Mouse (Mus musculus) stomach, embryonic 14.5 days (tissue): ENCODE measurements around the gene Tent4a. TPM values are rescaled to one million over a fixed set of nuclear protein-coding genes. Genes with fewer than 3 reads are reported as not detected.

Experiments used
- ATAC-seq: fragments of 200-750 bp; cut with Nextera tagmentation; 2 replicates; pipeline ENCODE4 v1.8.0; 2017; ENCODE audit warnings: low read depth, moderate TSS enrichment; ENCODE audit not compliant: insufficient number of reproducible peaks, insufficient read depth, low FRiP score
- H3K27ac ChIP-seq: fragments of 300-500 bp; sonication (generic); 2 replicates; pipeline ENCODE4 v1.5.1; 2014; ENCODE audit warnings: mild to moderate bottlenecking, low read length, moderate library complexity, mixed read lengths
- H3K27me3 ChIP-seq: fragments of 300-500 bp; sonication (generic); 2 replicates; pipeline ENCODE4 v1.6.1; 2014; ENCODE audit warnings: low read length, control low read depth, mixed read lengths; ENCODE audit not compliant: control insufficient read depth, insufficient read depth
- H3K36me3 ChIP-seq: fragments of 300-500 bp; sonication (generic); 2 replicates; pipeline ENCODE4 v1.6.1; 2014; ENCODE audit warnings: mild to moderate bottlenecking, control low read depth, low read length, moderate library complexity, mixed read lengths; ENCODE audit not compliant: control insufficient read depth, insufficient read depth
- H3K4me1 ChIP-seq: fragments of 300-500 bp; sonication (generic); 2 replicates; pipeline ENCODE4 v1.6.1; 2014; ENCODE audit warnings: low read length, control low read depth, mixed read lengths; ENCODE audit not compliant: control insufficient read depth, insufficient read depth
- H3K4me2 ChIP-seq: fragments of 300-500 bp; sonication (generic); replicated peaks from 2 replicates; pipeline ENCODE4 v1.6.1; 2014; ENCODE audit warnings: low read depth, low read length, control low read depth
- H3K4me3 ChIP-seq: fragments of 300-500 bp; sonication (generic); 2 replicates; pipeline ENCODE4 v1.5.1; 2014; ENCODE audit warnings: low read depth, low read length, control low read depth
- H3K9ac ChIP-seq: fragments of 300-500 bp; sonication (generic); replicated peaks from 2 replicates; pipeline ENCODE4 v1.6.1; 2014; ENCODE audit warnings: low read depth, mild to moderate bottlenecking, control low read depth, low read length, moderate library complexity, mixed read lengths
- H3K9me3 ChIP-seq: fragments of 300-500 bp; sonication (generic); 2 replicates; pipeline ENCODE4 v1.6.1; 2016; ENCODE audit warnings: low read depth, low read length, control low read depth; ENCODE audit not compliant: control insufficient read depth
- WGBS: fragments of 180-500 bp; shearing (Covaris S2); extraction: QIAGEN DNeasy Blood & Tissue Kit; methylation state at CpG from one replicate; pipeline ENCODE4 v1.1.7; 2014; 5-methylcytosine and 5-hydroxymethylcytosine counted together
- polyA plus RNA-seq: library from polyadenylated mRNA; unstranded; fragments of >200 nt; fragmentation: Nextera tagmentation; extraction: Ambion mirVana; gene quantifications from 2 replicates; pipeline ENCODE4 v1.2.1, GENCODE M21; 2014

The Tent4a gene
- polyA plus RNA-seq, 1 experiment from 2014 or later: 8.8 TPM

- Histone ChIP-seq H3K4me1 (no peaks in the 10 kb centered on the region), H3K4me2 (no peak overlapping the region), H3K9ac (no peak overlapping the region), H3K27me3 (no peaks in the 10 kb centered on the region), H3K9me3 (no peaks in the 10 kb centered on the region), H3K4me3 (no peak overlapping the region), H3K36me3 (no peaks in the 10 kb centered on the region), H3K27ac (no peak overlapping the region)
- no peak for ATAC-seq
- WGBS: 74% methylated on average over 9 of the region's 9 CpGs
Observed at GRCm38 (mm10) chr13:69554255-69554654, 19.8 kb upstream of the Tent4a start.

- no peak overlapping the region for H3K4me2 ChIP-seq
- H3K27me3 ChIP-seq: no peaks in the 10 kb centered on the region
- H3K9ac ChIP-seq: no peak overlapping the region
- H3K27ac ChIP-seq: no peak overlapping the region
- H3K36me3 ChIP-seq: no peaks in the 10 kb centered on the region
- 17% methylated on average over 5 of the region's 5 CpGs for WGBS
- no peaks in the 10 kb centered on the region for H3K4me1 ChIP-seq
- H3K4me3 ChIP-seq: no peak overlapping the region
- ATAC-seq: no peak
- H3K9me3 ChIP-seq: no peaks in the 10 kb centered on the region
Observed at GRCm38 (mm10) chr13:69553024-69553423, 18.6 kb upstream of the Tent4a start.

GRCm38 (mm10) chr13:69550831-69551230, 16.4 kb upstream of the Tent4a start:
- no peak overlapping the region for H3K9ac ChIP-seq
- H3K27me3 ChIP-seq: no peaks in the 10 kb centered on the region
- H3K36me3 ChIP-seq: no peaks in the 10 kb centered on the region
- no peaks in the 10 kb centered on the region for H3K9me3 ChIP-seq
- H3K27ac ChIP-seq: no peak overlapping the region
- no peak overlapping the region for H3K4me3 ChIP-seq
- WGBS: 77% methylated on average over 2 of the region's 2 CpGs
- H3K4me2 ChIP-seq: no peak overlapping the region
- ATAC-seq: no peak
- H3K4me1 ChIP-seq: no peaks in the 10 kb centered on the region

GRCm38 (mm10) chr13:69549980-69550379, 15.6 kb upstream of the Tent4a start:
- Histone ChIP-seq H3K4me3 (no peak overlapping the region), H3K4me1 (no peaks in the 10 kb centered on the region), H3K4me2 (no peak overlapping the region), H3K9me3 (no peaks in the 10 kb centered on the region), H3K9ac (no peak overlapping the region), H3K36me3 (no peaks in the 10 kb centered on the region), H3K27me3 (no peaks in the 10 kb centered on the region), H3K27ac (no peak overlapping the region)
- ATAC-seq: no peak
- WGBS: 52% methylated on average over 8 of the region's 8 CpGs

- no peaks in the 10 kb centered on the region for H3K36me3 ChIP-seq
- WGBS: 57% methylated on average over 16 of the region's 16 CpGs
- no peaks in the 10 kb centered on the region for H3K27me3 ChIP-seq
- no peak overlapping the region for H3K9ac ChIP-seq
- H3K9me3 ChIP-seq: no peaks in the 10 kb centered on the region
- H3K4me3 ChIP-seq: no peak overlapping the region
- no peak overlapping the region for H3K27ac ChIP-seq
- no peak overlapping the region for H3K4me2 ChIP-seq
- ATAC-seq: no peak
- peaks cover 15% of the 10 kb centered on the region for H3K4me1 ChIP-seq
Observed at GRCm38 (mm10) chr13:69547488-69548180, 13.2 kb upstream of the Tent4a start.

GRCm38 (mm10) chr13:69545019-69545418, 10.6 kb upstream of the Tent4a start:
- H3K9me3 ChIP-seq: no peaks in the 10 kb centered on the region
- no peak overlapping the region for H3K27ac ChIP-seq
- WGBS: 25% methylated on average over 3 of the region's 3 CpGs
- H3K9ac ChIP-seq: no peak overlapping the region
- no peaks in the 10 kb centered on the region for H3K36me3 ChIP-seq
- no peak overlapping the region for H3K4me3 ChIP-seq
- H3K4me2 ChIP-seq: no peak overlapping the region
- no peaks in the 10 kb centered on the region for H3K27me3 ChIP-seq
- H3K4me1 ChIP-seq: peaks cover 27% of the 10 kb centered on the region
- no peak for ATAC-seq

- Histone ChIP-seq H3K27ac (peak overlapping the region; percentile 10; the same call in 1 of the 2 replicates), H3K4me3 (0 out of 2 replicates have a peak overlapping the region, but pooled peaks have one; percentile 6), H3K27me3 (no peaks in the 10 kb centered on the region), H3K9ac (0 out of 2 replicates have a peak overlapping the region, but pooled peaks have one; percentile 7), H3K4me1 (peaks cover 27% of the 10 kb centered on the region), H3K9me3 (no peaks in the 10 kb centered on the region), H3K36me3 (no peaks in the 10 kb centered on the region), H3K4me2 (peak overlapping the region; percentile 24)
- ATAC-seq: peak; percentile 31; the same call in 1 of the 2 replicates
- 25% methylated on average over 12 of the region's 12 CpGs for WGBS
Observed at GRCm38 (mm10) chr13:69543595-69543994, 9.2 kb upstream of the Tent4a start.

- Histone ChIP-seq H3K9me3 (no peaks in the 10 kb centered on the region), H3K9ac (no peak overlapping the region), H3K4me2 (no peak overlapping the region; the same call in 1 of the 2 replicates), H3K36me3 (no peaks in the 10 kb centered on the region), H3K27ac (peak overlapping the region; percentile 67; the same call in 1 of the 2 replicates), H3K4me1 (peaks cover 27% of the 10 kb centered on the region), H3K27me3 (no peaks in the 10 kb centered on the region), H3K4me3 (no peak overlapping the region)
- 38% methylated on average over 17 of the region's 17 CpGs for WGBS
- peak; percentile 48; the same call in 1 of the 2 replicates for ATAC-seq
Observed at GRCm38 (mm10) chr13:69542571-69543352, 8.3 kb upstream of the Tent4a start.
